Mouse (Mus musculus) CD8-positive naive resting alpha-beta T cell, adult 2 months (primary cell): ENCODE data around the gene Pnpla2.
"Not testable (repeated sequence)": the region's sequence is repeated elsewhere in the genome, so short reads cannot be mapped to it uniquely, and the experiment has no call there.

Source experiments
- DNase-seq, 2 experiments: peaks; one replicate each; pipeline ENCODE4 v3.0.0; 2022; ENCODE audit warnings: low read depth in 2 of 2, low spot score in 2 of 2

Pnpla2 gene

GRCm38 (mm10) chr7:141446374-141446773, 8.6 kb upstream of the Pnpla2 start:
- DNase-seq: not testable (repeated sequence)

GRCm38 (mm10) chr7:141447110-141447991, 7.6 kb upstream of the Pnpla2 start, which contains the start of gene Rplp2:
Gene Rplp2, plus strand, starts transcription at chr7:141447370.
- DNase-seq: peak; percentile 85 to 93

DNA sequence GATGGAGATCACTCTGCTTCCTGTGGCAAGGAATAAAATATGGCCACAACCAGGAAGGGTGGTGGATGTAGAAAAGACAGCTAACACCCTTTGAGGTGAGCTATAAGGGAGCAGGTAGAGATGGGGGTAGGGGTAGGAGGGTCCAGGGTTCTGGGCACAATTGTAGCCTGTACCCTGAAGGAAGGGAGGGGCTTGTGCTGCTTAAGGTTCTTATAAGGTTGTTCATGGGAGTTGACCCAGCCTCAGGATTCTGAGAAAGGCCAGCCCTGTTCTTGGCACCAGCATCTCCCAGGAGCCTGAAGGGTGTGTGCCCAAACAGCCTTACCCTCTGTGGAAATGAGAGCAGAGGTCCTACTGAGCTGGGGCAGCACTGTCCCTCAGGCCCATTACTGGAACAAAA, 3.1 kb upstream of the Pnpla2 start:
- no peak for DNase-seq

- DNase-seq: no peak
Observed at GRCm38 (mm10) chr7:141453636-141454035, 1.4 kb upstream of the Pnpla2 start.

DNA sequence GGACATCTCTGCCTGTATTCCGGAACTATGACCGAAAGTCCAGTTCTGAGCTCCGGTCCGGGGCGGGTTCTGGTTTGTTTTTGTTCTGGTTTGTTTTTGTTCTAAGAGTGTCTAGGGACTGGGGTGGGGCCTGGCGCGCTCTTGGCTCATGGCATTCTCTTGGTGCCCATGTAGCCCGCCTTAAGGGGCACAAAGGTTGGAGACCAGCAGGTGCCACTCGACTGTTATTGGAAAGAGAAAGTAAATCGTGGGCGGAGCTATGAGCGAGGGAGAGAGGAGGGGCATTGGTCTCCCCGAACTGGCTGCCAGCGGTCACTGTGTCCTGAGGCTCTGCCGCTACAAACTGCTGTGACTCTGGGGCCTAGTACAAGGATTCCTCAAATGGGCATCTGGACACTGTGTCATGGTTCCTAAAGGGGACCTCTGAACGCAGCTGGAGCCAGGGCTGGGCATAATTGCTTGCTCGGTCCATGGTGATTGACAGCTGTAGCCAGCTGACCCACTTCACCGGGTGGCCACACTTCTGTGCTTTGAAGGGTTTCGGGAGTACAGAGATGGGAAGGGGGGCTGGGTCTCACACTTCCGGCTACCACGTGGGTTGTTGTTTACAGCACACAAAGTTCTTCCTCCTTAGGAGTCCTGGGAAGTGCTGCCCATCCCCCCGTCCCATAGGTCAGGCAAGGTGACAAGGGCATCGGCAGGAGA, 764 bp downstream of the Pnpla2 start:
- DNase-seq: no peak

DNA sequence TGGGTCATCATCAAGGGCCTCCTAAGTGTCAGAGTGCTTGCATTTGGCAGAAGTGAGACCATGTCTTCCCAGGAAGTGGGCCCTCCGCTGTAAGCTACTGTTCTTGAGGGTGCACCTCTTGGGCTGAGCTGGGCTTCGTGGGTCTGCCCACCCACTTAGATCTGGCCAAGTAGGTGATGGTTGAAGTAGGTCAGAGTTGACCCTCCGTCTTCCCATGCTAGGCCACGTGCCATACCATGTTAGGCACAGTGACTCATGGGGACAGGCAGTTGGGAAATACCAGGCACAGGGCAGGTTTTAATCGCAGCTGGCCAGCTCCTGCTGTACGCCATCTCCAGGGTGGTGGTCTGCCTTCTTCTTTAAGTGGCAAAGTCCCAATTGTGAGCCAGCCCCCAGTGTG, 1.7 kb downstream of the Pnpla2 start:
- no peak for DNase-seq

GRCm38 (mm10) chr7:141457236-141457635, 2.2 kb downstream of the Pnpla2 start:
- no peak for DNase-seq

DNA sequence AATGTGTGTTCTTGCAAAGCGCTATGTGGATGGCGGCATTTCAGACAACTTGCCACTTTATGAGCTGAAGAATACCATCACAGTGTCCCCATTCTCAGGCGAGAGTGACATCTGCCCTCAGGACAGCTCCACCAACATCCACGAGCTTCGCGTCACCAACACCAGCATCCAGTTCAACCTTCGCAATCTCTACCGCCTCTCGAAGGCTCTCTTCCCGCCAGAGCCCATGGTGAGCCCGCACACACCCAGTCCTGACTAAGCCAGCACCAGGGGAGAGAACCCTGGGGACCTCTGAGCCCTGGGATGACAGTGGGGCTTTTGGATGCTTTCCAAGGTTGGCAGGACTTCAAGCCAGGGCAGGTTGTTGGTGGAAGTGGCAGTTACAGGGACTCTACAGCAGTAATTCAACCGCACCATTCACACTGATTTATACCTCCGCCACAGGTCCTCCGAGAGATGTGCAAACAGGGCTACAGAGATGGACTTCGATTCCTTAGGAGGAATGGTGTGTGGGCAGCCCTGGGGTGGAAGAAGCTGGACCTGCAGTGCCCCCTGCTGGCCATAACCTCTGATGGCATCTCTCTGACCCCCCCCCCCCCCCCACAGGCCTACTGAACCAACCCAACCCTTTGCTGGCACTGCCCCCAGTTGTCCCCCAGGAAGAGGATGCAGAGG, 3.1 kb downstream of the Pnpla2 start:
- peak in 1 of 2 experiments; percentile 67 for DNase-seq

- no peak for DNase-seq
Observed at GRCm38 (mm10) chr7:141458661-141459060, 3.7 kb downstream of the Pnpla2 start.

DNA sequence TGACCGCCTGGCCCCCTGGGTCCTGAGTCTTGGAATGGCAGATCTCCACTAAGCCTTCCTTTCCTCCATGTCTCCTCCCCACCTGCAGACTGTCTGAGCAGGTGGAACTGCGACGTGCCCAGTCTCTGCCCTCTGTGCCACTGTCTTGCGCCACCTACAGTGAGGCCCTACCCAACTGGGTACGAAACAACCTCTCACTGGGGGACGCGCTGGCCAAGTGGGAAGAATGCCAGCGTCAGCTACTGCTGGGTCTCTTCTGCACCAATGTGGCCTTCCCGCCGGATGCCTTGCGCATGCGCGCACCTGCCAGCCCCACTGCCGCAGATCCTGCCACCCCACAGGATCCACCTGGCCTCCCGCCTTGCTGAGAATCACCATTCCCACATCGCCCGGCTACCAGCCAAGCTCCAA, 4.3 kb downstream of the Pnpla2 start:
- no peak for DNase-seq

GRCm38 (mm10) chr7:141460001-141460390, 5.0 kb downstream of the Pnpla2 start:
- DNase-seq: no peak

- no peak for DNase-seq
Observed at GRCm38 (mm10) chr7:141460391-141461113, 5.6 kb downstream of the Pnpla2 start, which contains the start of gene Cracr2b. Gene Cracr2b, plus strand, starts transcription at chr7:141461094.

- DNase-seq: no peak
Observed at GRCm38 (mm10) chr7:141461521-141462332, 6.7 kb downstream of the Pnpla2 start.

- DNase-seq: no peak
Observed at GRCm38 (mm10) chr7:141462333-141462821, 7.4 kb downstream of the Pnpla2 start.

DNA sequence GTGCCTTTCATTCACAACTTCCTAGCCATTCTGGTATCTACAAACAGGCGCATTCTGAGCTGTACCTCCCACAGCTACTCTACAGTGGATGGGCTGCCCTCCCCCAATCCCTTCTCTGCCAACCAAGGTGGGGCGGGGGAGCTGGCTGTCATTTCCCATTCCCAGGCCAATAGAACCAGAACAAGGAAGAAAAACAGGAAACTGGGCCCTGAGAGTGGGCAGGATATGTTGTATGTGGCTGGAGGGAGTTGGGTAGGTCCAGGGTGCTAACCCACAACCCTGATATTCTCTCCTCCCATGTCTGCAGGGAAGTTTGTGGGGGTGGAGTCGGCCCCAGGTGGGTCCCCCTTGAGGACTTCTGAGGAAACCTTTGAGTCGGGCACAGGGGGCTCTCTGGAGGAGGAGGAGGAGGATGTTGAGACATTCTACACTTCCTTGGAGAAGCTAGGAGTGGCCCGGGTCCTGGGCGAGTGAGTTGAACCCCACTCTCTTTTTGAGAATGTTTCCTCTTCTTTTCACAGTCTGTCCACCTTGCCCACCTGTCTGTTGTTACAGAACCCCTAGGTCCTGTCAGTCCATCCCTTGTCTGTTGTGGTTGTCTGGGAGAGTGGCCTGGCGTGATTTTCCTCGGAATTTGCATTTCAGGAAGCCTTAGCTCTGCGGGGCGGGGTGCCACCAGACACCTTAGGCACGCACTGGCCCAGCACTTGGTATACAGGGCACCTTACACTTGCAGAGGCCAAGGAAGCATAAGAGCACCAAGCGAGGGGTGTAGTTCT, 9.0 kb downstream of the Pnpla2 start:
- no peak for DNase-seq

DNA sequence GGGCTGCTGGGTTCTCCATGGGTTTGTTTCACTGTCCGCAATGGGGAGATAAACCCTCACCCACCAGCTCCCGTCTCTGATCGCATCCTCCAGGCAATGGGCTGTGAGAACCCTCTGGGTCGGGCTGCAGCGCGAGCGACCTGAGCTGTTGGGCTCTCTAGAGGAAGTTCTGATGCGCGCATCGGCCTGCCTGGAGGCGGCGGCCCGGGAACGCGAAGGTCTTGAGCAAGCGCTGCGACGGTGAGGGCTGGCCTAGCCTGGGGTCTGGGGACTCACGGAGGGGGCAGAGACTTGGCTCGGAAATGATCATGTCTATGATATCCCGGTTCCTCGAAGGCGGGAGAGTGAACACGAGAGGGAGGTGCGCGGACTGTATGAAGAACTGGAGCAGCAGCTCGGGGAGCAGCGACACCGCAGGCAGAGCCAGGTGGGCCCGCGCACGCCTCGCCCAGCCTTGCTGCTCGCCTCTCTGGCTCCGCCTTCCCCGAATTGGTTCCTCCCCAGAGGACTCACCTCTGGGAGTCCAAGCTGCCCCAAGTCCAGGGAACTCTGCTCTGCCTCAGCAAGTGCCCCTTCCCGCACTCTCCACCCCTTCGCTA, 9.7 kb downstream of the Pnpla2 start:
- DNase-seq: no peak

DNA sequence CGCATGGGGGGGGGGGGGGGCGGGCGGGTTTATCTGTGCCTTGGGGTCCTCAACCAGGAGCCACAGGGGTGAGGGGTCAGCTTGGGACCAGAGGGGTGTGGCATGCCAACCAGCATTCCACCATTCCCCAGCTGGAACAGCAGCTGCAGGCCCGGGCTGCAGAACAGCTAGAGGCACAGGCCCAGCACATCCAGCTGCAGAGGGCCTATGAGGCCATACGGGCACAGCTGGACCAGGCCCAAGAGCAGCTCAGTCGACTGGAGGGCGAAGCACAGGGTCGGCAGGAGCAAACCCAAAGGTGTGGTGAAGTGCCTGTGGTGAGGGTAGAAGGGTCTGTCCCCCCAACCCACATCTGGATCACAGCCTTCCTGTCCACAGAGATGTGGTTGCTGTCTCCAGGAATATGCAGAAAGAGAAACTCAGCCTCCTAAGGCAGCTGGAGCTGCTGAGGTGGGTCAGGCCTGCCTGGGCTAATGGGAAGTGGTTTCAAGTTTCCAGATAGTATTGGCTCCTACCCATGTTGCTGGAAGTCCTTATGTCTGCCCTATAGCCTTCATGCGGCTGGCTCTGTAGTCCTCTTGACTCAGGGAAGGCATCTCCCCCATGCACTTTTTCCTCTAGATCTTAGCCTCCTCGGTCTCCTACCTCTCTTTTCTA, 10.5 kb downstream of the Pnpla2 start:
- DNase-seq: no peak

DNA sequence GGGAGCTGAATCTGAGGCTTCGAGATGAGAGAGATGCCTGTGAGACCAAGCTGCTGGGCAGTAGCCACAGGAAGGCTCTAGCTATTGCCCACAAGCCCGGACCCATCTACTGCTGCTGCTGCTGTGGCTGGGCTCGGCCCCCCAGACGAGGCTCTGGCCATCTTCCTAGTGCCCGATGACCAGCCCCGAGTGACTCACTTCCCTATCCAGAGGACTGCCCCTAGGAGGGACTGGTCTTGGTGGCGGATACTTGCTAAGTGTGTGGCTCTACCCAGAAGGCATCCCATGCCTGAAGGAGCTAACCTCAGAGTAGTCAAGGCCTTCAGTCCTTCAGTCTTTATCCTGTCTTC, 11.0 kb downstream of the Pnpla2 start:
- DNase-seq: no peak
